8 mouse cellular contexts compared by ENCODE assay signal in genomic region chr8:76901430-76902204, GRCm38 (mm10). TPM values are rescaled to one million over a fixed set of nuclear protein-coding genes. Genes with fewer than 3 reads are reported as not detected.
DNase-seq lines count a peak whose midpoint lies in the region; ATAC-seq lines count a peak whose summit lies in the region.

No protein-coding gene starts in this region.

- peaks cover 7% of the 10 kb centered on the region; the same call in 1 of the 2 replicates for H3K27me3 ChIP-seq in intestine, embryonic 16.5 days (replicated peaks; ENCODE audit: control insufficient read depth, insufficient read depth, low read length)

- H3K27ac ChIP-seq in intestine, embryonic 16.5 days (ENCODE audit: low read length) = 0 out of 2 replicates have a peak overlapping the region, but pooled peaks have one; percentile 24

- WGBS in intestine, embryonic 16.5 days = under 1% methylated on average over 41 of the region's 41 CpGs

- no peaks in the 10 kb centered on the region for H3K9me3 ChIP-seq in intestine, embryonic 16.5 days (ENCODE audit: control insufficient read depth, low read length)

- DNase-seq in adrenal gland, postnatal 10 days = peak; percentile 98
- DNase-seq in embryo, embryonic 9.5 days (ENCODE audit: extremely low spot score) = peak; percentile 96
- peak; percentile 87 for DNase-seq in gonadal fat pad, adult 2 months (ENCODE audit: low read depth)
- peak; percentile 97 to 99 for DNase-seq in left cerebral cortex, postnatal 25 days (ENCODE audit: low spot score in 2 of 2)
- peak; percentile 96 for DNase-seq in mesoderm, embryonic 11.5 days (ENCODE audit: low read depth, low spot score)
- peak; percentile 96 for DNase-seq in right cerebral cortex, postnatal 25 days
- peak; percentile 95 to 98 for DNase-seq in urinary bladder, postnatal 36 days (ENCODE audit: low spot score in 2 of 2)

- peak overlapping the region; percentile 99 for H3K4me2 ChIP-seq in intestine, embryonic 16.5 days (ENCODE audit: low read depth, low read length)

- H3K4me1 ChIP-seq in intestine, embryonic 16.5 days (ENCODE audit: control insufficient read depth, insufficient read depth, low read length) = peaks cover 20% of the 10 kb centered on the region

- peak overlapping the region; percentile 71 for H3K9ac ChIP-seq in intestine, embryonic 16.5 days (ENCODE audit: low read depth, low read length)

- peak overlapping the region; percentile 75 for H3K4me3 ChIP-seq in intestine, embryonic 16.5 days (ENCODE audit: low read length)

- no peaks in the 10 kb centered on the region for H3K36me3 ChIP-seq in intestine, embryonic 16.5 days (ENCODE audit: control insufficient read depth, insufficient read depth, low read length)

- intact Hi-C loops in left cerebral cortex, postnatal 25 days (cut with DNase I) = loop anchor here (5.0 kb wide), 2 partner anchors 231 to 834 kb away; no protein-coding TSS in a partner anchor

- peak; percentile 97 for ATAC-seq in intestine, embryonic 16.5 days

RNA-seq across cellular contexts. Expression of gene Nr3c2, which starts 2.4 kb away (rescaled TPM):
- total RNA-seq in adrenal gland, postnatal 10 days (2021) = 1 to 10 TPM; 6.3 to 7.8 TPM
- polyA plus RNA-seq in gonadal fat pad, adult 2 months (2012; rRNA removed) = 4.3 and 5.1 TPM in 2 replicates
- 4.0 and 4.4 TPM in 2 replicates for polyA plus RNA-seq in intestine, embryonic 16.5 days (2015; fragmentation: Nextera tagmentation; extraction: Ambion mirVana)
- total RNA-seq in left cerebral cortex, postnatal 25 days (2021) = 10 to 100 TPM; 22.0 to 29.5 TPM

Comparison
In these comparisons a context has a peak if more than half of its experiments do, and no peak if none do; other contexts are left out.
1. Peak in every context shown above with its lines: DNase-seq, ATAC-seq, H3K4me3 ChIP-seq and H3K27ac ChIP-seq.